Comparison of ENCODE assay signal across 8 mouse cellular contexts in the genomic region with DNA sequence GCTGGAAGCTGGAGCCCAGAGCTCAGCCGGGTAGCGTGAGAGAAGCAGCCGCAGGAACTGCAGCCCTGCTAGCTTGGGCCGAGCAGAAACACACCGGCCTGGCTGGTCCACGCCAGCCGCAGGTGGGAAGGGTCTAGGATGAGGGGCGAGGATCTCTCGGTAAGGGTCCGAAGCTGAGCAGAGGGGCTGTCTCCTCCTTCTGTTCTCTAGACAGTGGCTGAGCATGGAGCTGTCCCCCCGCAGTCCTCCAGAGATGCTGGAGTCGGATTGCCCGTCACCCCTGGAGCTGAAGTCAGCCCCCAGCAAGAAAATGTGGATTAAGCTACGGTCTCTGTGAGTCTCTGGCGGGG. TPM values are rescaled to one million over a fixed set of nuclear protein-coding genes. Genes with fewer than 3 reads are reported as not detected.
DNase-seq lines count a peak whose midpoint lies in the region; ATAC-seq and TF ChIP-seq lines count a peak whose summit lies in the region.

No protein-coding gene starts in this region.

- peak overlapping the region; percentile 95 for H3K4me2 ChIP-seq in heart, embryonic 11.5 days
- peak overlapping the region; percentile 69 for H3K4me2 ChIP-seq in liver, embryonic 13.5 days

- no peak for TF ChIP-seq CTCF in thymus, adult 2 months (IDR thresholded peaks at IDR 0.05; ENCODE audit: borderline replicate concordance, control insufficient read depth, extremely low read depth, insufficient read depth, low read length, poor library complexity)

- no peaks in the 10 kb centered on the region for H3K9me3 ChIP-seq in heart, embryonic 11.5 days (replicated peaks; ENCODE audit: control insufficient read depth, low read length)
- H3K9me3 ChIP-seq in liver, embryonic 13.5 days (replicated peaks): no peaks in the 10 kb centered on the region

- intact Hi-C loops in heart, postnatal 10 days (cut with DNase I): no loop called here

- H3K9ac ChIP-seq in heart, embryonic 11.5 days (ENCODE audit: low read depth, low read length): peak overlapping the region; percentile 68
- H3K9ac ChIP-seq in liver, embryonic 13.5 days: no peak overlapping the region; the same call in 1 of the 2 replicates

- H3K36me3 ChIP-seq in heart, embryonic 11.5 days (ENCODE audit: control insufficient read depth, insufficient read depth, low read length): no peaks in the 10 kb centered on the region
- peaks cover 8% of the 10 kb centered on the region for H3K36me3 ChIP-seq in thymus, adult 2 months (ENCODE audit: control insufficient read depth, insufficient read depth, low read length)
- no peaks in the 10 kb centered on the region for H3K36me3 ChIP-seq in liver, embryonic 13.5 days

- H3K27ac ChIP-seq in heart, embryonic 11.5 days (ENCODE audit: low read depth, low read length): no peak overlapping the region
- H3K27ac ChIP-seq in thymus, adult 2 months (ENCODE audit: control insufficient read depth, insufficient read depth, low read length): no peak overlapping the region
- no peak overlapping the region for H3K27ac ChIP-seq in liver, embryonic 13.5 days

- peak overlapping the region; percentile 66 for H3K4me3 ChIP-seq in heart, embryonic 11.5 days (ENCODE audit: low read depth, low read length)
- peak overlapping the region; percentile 21; the same call in 1 of the 2 replicates for H3K4me3 ChIP-seq in thymus, adult 2 months (ENCODE audit: control insufficient read depth, insufficient read depth, low read length)
- peak overlapping the region; percentile 50 for H3K4me3 ChIP-seq in liver, embryonic 13.5 days (replicated peaks)

- peaks cover 23% of the 10 kb centered on the region for H3K27me3 ChIP-seq in heart, embryonic 11.5 days (ENCODE audit: control insufficient read depth, insufficient read depth, low read length)
- H3K27me3 ChIP-seq in thymus, adult 2 months (ENCODE audit: control insufficient read depth, insufficient read depth, low read length): no peaks in the 10 kb centered on the region
- H3K27me3 ChIP-seq in liver, embryonic 13.5 days: peaks cover 41% of the 10 kb centered on the region

- WGBS in heart, embryonic 11.5 days (ENCODE audit: insufficient replicate concordance): 0% methylated on average over 15 of the region's 15 CpGs
- 8% methylated on average over 15 of the region's 15 CpGs for WGBS in thymus, adult 2 months
- 3% methylated on average over 15 of the region's 15 CpGs for WGBS in liver, embryonic 13.5 days (ENCODE audit: insufficient replicate concordance)

- DNase-seq in heart, postnatal 10 days: no peak
- DNase-seq in thymus, adult 2 months: no peak
- DNase-seq in thymus, postnatal 25 days: no peak
- DNase-seq in liver, embryonic 13.5 days: no peak
- DNase-seq in natural killer cell, adult 2 months (ENCODE audit: low spot score in 2 of 2): no peak
- DNase-seq in cerebellum, postnatal 4 days (ENCODE audit: low spot score in 2 of 2): no peak

- peak; percentile 27; the same call in 1 of the 2 replicates for ATAC-seq in heart, embryonic 11.5 days (replicated peaks; ENCODE audit: insufficient number of reproducible peaks, low FRiP score, low TSS enrichment)
- 0 out of 2 replicates have a peak, but pooled peaks have one; percentile 23 for ATAC-seq in liver, embryonic 13.5 days (ENCODE audit: low read depth)
- ATAC-seq in CD4-positive, CD25-positive, alpha-beta regulatory T cell, adult 4 months: no peak

- TF ChIP-seq POLR2A in thymus, adult 2 months (IDR thresholded peaks at IDR 0.05; ENCODE audit: control insufficient read depth, extremely low read depth, insufficient read depth, low read length, poor library complexity): no peak

- H3K4me1 ChIP-seq in heart, embryonic 11.5 days (ENCODE audit: control insufficient read depth, insufficient read depth, low read length): 0 out of 2 replicates have a peak, but pooled peaks cover 3% of the 10 kb centered on the region
- H3K4me1 ChIP-seq in thymus, adult 2 months (replicated peaks; ENCODE audit: control insufficient read depth, insufficient read depth, low read length): peaks cover 8% of the 10 kb centered on the region
- H3K4me1 ChIP-seq in liver, embryonic 13.5 days (replicated peaks): peaks cover 3% of the 10 kb centered on the region; the same call in 1 of the 2 replicates

RNA-seq across cellular contexts. Expression of gene Pde1b, which starts 0.4 kb away (rescaled TPM):
- 4.0 and 4.3 TPM in 2 replicates for polyA plus RNA-seq in heart, embryonic 11.5 days (2014; fragmentation: Nextera tagmentation; extraction: Ambion mirVana)
- total RNA-seq in heart, postnatal 10 days (2021): 1 to 10 TPM; 2.7 to 2.8 TPM
- polyA plus RNA-seq in thymus, adult 2 months (2012; rRNA removed): 28.0 and 33.4 TPM in 2 replicates
- polyA plus RNA-seq in liver, embryonic 13.5 days (2015; fragmentation: Nextera tagmentation; extraction: Ambion mirVana): 0.16 and 0.41 TPM in 2 replicates
- polyA plus RNA-seq in CD4-positive, CD25-positive, alpha-beta regulatory T cell, adult 4 months (2017; shearing (Covaris generic)): 1 to 10 TPM; 2.6 to 3.8 TPM

RNA-seq across cellular contexts. Expression of gene Ppp1r1a, which starts 34.6 kb away (rescaled TPM):
- 82.6 and 82.9 TPM in 2 replicates for polyA plus RNA-seq in heart, embryonic 11.5 days (2014; fragmentation: Nextera tagmentation; extraction: Ambion mirVana)
- total RNA-seq in heart, postnatal 10 days (2021): 10 to 100 TPM; 14.8 to 18.0 TPM
- 4.4 and 6.6 TPM in 2 replicates for polyA plus RNA-seq in thymus, adult 2 months (2012; rRNA removed)
- polyA plus RNA-seq in liver, embryonic 13.5 days (2015; fragmentation: Nextera tagmentation; extraction: Ambion mirVana): 0.31 and 0.36 TPM in 2 replicates
- polyA plus RNA-seq in CD4-positive, CD25-positive, alpha-beta regulatory T cell, adult 4 months (2017; shearing (Covaris generic)): not detected

RNA-seq across cellular contexts. Expression of gene Nckap1l, which starts 49.6 kb away (rescaled TPM):
- polyA plus RNA-seq in heart, embryonic 11.5 days (2014; fragmentation: Nextera tagmentation; extraction: Ambion mirVana): 0.87 and 1.9 TPM in 2 replicates
- 1 to 10 TPM; 3.7 to 4.2 TPM for total RNA-seq in heart, postnatal 10 days (2021)
- polyA plus RNA-seq in thymus, adult 2 months (2012; rRNA removed): 100 and 101 TPM in 2 replicates
- 5.9 and 7.0 TPM in 2 replicates for polyA plus RNA-seq in liver, embryonic 13.5 days (2015; fragmentation: Nextera tagmentation; extraction: Ambion mirVana)
- polyA plus RNA-seq in CD4-positive, CD25-positive, alpha-beta regulatory T cell, adult 4 months (2017; shearing (Covaris generic)): 100 to 1,000 TPM in 1 of 2 experiments, 10 to 100 TPM in 1; 95.5 to 155 TPM

RNA-seq across cellular contexts. Expression of gene Gtsf2, which starts 55.0 kb away (rescaled TPM):
- polyA plus RNA-seq in heart, embryonic 11.5 days (2014; fragmentation: Nextera tagmentation; extraction: Ambion mirVana): not detected in 2 replicates
- total RNA-seq in heart, postnatal 10 days (2021): not detected
- not detected in 2 replicates for polyA plus RNA-seq in thymus, adult 2 months (2012; rRNA removed)
- not detected in 2 replicates for polyA plus RNA-seq in liver, embryonic 13.5 days (2015; fragmentation: Nextera tagmentation; extraction: Ambion mirVana)
- polyA plus RNA-seq in CD4-positive, CD25-positive, alpha-beta regulatory T cell, adult 4 months (2017; shearing (Covaris generic)): not detected

Comparison
In these comparisons a context has a peak if more than half of its experiments do, and no peak if none do; other contexts are left out.
1. RNA of gene Ppp1r1a, which starts 34.6 kb away (polyA plus RNA-seq): 82.6 to 82.9 TPM in heart, embryonic 11.5 days; 4.4 to 6.6 TPM in thymus, adult 2 months, 0.31 to 0.36 TPM in liver, embryonic 13.5 days and not detected in CD4-positive, CD25-positive, alpha-beta regulatory T cell, adult 4 months; every median in the first group is over 10 times any median in the second.
2. RNA of gene Nckap1l, which starts 49.6 kb away (polyA plus RNA-seq): 95.5 to 155 TPM in CD4-positive, CD25-positive, alpha-beta regulatory T cell, adult 4 months and 100 to 101 TPM in thymus, adult 2 months; 5.9 to 7.0 TPM in liver, embryonic 13.5 days and 0.87 to 1.9 TPM in heart, embryonic 11.5 days; every median in the first group is over 10 times any median in the second.
3. Peak in every context shown above with its lines, with median percentiles within 50 percentile points of each other: H3K4me3 ChIP-seq.